Mouse (Mus musculus): ENCODE data around the gene Pla2g10. TPM values are rescaled to one million over a fixed set of nuclear protein-coding genes. Genes with fewer than 3 reads are reported as not detected.

Pla2g10 gene
- polyA plus RNA-seq, 1 experiment from 2014 or later, result 0.53 TPM

DNA sequence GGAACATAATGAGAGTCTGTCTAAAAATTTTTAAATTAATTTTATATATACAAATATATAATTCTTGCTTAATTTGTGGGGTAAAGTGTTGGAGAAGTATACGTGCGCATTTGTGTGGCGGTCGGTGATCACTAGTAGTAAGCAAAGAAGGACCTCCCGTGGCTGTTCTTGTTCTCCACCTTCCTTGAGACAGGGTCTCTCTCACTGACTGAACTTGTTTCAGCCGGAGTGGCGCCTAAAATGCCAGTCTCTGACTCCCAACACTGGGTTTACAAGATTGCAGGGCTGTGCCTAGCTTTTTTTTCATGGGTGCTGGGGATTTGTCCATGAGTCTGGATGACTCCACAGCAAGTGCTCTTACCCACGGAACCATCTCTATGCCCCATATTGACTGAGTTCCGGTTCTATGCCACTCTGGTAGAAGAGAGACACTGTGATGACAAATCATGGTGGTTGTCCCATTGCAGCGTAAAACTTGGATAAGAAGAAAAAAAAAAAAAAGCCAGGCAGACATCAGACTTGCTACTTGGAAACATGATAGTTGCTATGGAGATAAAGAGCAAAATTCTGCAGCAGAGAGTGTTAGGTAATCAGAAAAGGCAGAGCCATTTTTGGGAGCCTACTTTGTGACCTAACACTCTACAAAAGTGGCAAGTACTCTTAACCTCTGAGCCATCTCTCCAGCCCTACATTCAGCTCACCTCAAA is 62.2 kb downstream of the Pla2g10 start:
- 79% methylated on average over 10 of the region's 10 CpGs for WGBS
- H3K36me3 ChIP-seq, result peaks cover 21% of the 10 kb centered on the region
- peaks cover 16% of the 10 kb centered on the region for H3K4me1 ChIP-seq
- H3K9me3 ChIP-seq (replicated peaks), result no peaks in the 10 kb centered on the region
- peak overlapping the region; percentile 85; the same call in 1 of the 2 replicates for H3K27ac ChIP-seq
- H3K9ac ChIP-seq, result peak overlapping the region; percentile 75; the same call in 1 of the 2 replicates
- ATAC-seq (replicated peaks; ENCODE audit: low FRiP score), result no peak
- peak overlapping the region; percentile 80 for H3K4me3 ChIP-seq (replicated peaks)
- peak overlapping the region; percentile 77 for H3K4me2 ChIP-seq
- no peaks in the 10 kb centered on the region for H3K27me3 ChIP-seq

DNA sequence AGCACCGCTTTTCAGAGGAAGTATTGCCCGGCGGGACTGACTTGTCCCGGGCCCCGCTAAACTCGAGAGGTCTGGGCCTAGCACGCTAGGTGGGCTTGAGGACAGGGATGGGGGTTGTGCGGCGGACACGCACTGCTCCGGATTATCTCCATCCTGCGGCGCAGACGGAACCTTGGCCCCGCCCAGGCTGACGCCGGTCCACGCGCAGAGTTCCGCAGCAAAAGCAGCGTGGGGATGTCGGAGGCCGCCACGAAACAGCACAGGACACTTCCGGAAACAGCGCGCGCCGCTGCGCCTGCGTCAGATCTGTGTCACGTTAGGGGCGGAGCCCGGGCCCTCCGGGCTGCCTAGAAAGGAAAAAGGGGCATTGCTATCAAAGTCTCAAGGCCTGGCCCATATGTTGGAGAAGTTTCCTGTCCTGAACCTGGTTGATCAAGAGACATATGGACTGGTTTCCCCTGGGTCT is 62.9 kb downstream of the Pla2g10 start, which contains the start of gene Parn:
Gene Parn (minus strand): TSS at position 293 of the 466 bp plus-strand sequence.
- Histone ChIP-seq H3K9me3 (replicated peaks) (no peaks in the 10 kb centered on the region), H3K27ac (peak within 1 kb of the TSS; percentile 85), H3K27me3 (no peaks in the 10 kb centered on the region), H3K4me3 (replicated peaks) (peak within 1 kb of the TSS; percentile 80), H3K4me1 (peaks cover 12% of the 10 kb centered on the region), H3K9ac (peak within 1 kb of the TSS; percentile 75), H3K4me2 (peak within 1 kb of the TSS; percentile 77), H3K36me3 (peaks cover 28% of the 10 kb centered on the region)
- 0% methylated on average over 35 of the region's 35 CpGs for WGBS
- peak; percentile 89 for ATAC-seq (replicated peaks; ENCODE audit: low FRiP score)

Other genes starting within 250 kb of the Pla2g10 start
- 44.9 and 46.4 TPM in 2 replicates for gene Parn, start 62.8 kb downstream of the Pla2g10 start, polyA plus RNA-seq (2015; fragmentation: Nextera tagmentation; extraction: Ambion mirVana)
- gene Bfar, start 59.1 kb downstream of the Pla2g10 start, polyA plus RNA-seq (2015; fragmentation: Nextera tagmentation; extraction: Ambion mirVana), result 48.7 and 50.9 TPM in 2 replicates
- 6.3 and 6.4 TPM in 2 replicates for gene 3110001I22Rik, start 59.1 kb downstream of the Pla2g10 start, polyA plus RNA-seq (2015; fragmentation: Nextera tagmentation; extraction: Ambion mirVana)
- gene Rrn3, start 49.7 kb upstream of the Pla2g10 start, polyA plus RNA-seq (2015; fragmentation: Nextera tagmentation; extraction: Ambion mirVana), result 68.2 and 68.9 TPM in 2 replicates
- 162 and 163 TPM in 2 replicates for gene Ntan1, start 87.9 kb upstream of the Pla2g10 start, polyA plus RNA-seq (2015; fragmentation: Nextera tagmentation; extraction: Ambion mirVana)
- gene Pdxdc1, start 172.1 kb upstream of the Pla2g10 start, polyA plus RNA-seq (2015; fragmentation: Nextera tagmentation; extraction: Ambion mirVana), result 77.7 and 89.2 TPM in 2 replicates
- gene Mpv17l, start 172.2 kb upstream of the Pla2g10 start, polyA plus RNA-seq (2015; fragmentation: Nextera tagmentation; extraction: Ambion mirVana), result 7.5 and 7.7 TPM in 2 replicates

Data from kidney, embryonic 15.5 days (tissue).